In genomic region chr11:86751010-86751409, GRCm38 (mm10) we compare ENCODE assay signal across 29 mouse cellular contexts. TPM values are rescaled to one million over a fixed set of nuclear protein-coding genes. Genes with fewer than 3 reads are reported as not detected.
DNase-seq lines count a peak whose midpoint lies in the region; ATAC-seq and TF ChIP-seq lines count a peak whose summit lies in the region.
"Had no signal": no experiment of that assay in that cellular context is flagged by ENCODE, and none has a peak within 500 bp of the region (broad histone marks: within the 10 kb centered on the region; RNA-seq: fewer than 3 reads in every experiment).

No protein-coding gene starts in this region.

- H3K9ac ChIP-seq in heart, embryonic 11.5 days (ENCODE audit: low read depth, low read length): no peak overlapping the region
- 0 out of 2 replicates have a peak overlapping the region, but pooled peaks have one; percentile 24 for H3K9ac ChIP-seq in liver, embryonic 14.5 days (replicated peaks)
- H3K9ac ChIP-seq: embryonic facial prominence, embryonic 15.5 days; hindbrain, embryonic 14.5 days; limb, embryonic 12.5 days had no signal

- H3K9me3 ChIP-seq in heart, embryonic 11.5 days (replicated peaks; ENCODE audit: control insufficient read depth, low read length): no peaks in the 10 kb centered on the region
- no peaks in the 10 kb centered on the region for H3K9me3 ChIP-seq in megakaryocyte, embryonic 14.5 days
- no peaks in the 10 kb centered on the region for H3K9me3 ChIP-seq in liver, embryonic 14.5 days (ENCODE audit: control insufficient read depth, low read length)
- H3K9me3 ChIP-seq: embryonic facial prominence, embryonic 10.5 days; embryonic facial prominence, embryonic 15.5 days; limb, embryonic 12.5 days had no signal

- no peak for TF ChIP-seq CTCF in liver, embryonic 14.5 days (IDR thresholded peaks at IDR 0.05; ENCODE audit: low read depth)

- WGBS in heart, embryonic 11.5 days (ENCODE audit: insufficient replicate concordance): 94% methylated on average over 1 of the region's 1 CpGs
- 66% methylated on average over 1 of the region's 1 CpGs for WGBS in liver, embryonic 14.5 days (ENCODE audit: insufficient replicate concordance)

- no peak overlapping the region for H3K4me2 ChIP-seq in heart, embryonic 11.5 days
- H3K4me2 ChIP-seq in liver, embryonic 14.5 days (ENCODE audit: low read depth): peak overlapping the region; percentile 37
- H3K4me2 ChIP-seq: embryonic facial prominence, embryonic 15.5 days; hindbrain, embryonic 14.5 days; limb, embryonic 12.5 days; midbrain, embryonic 11.5 days had no signal

- H3K27ac ChIP-seq in heart, embryonic 11.5 days (ENCODE audit: low read depth, low read length): no peak overlapping the region
- H3K27ac ChIP-seq in liver, embryonic 14.5 days: peak overlapping the region; percentile 66
- H3K27ac ChIP-seq: embryonic facial prominence, embryonic 10.5 days; embryonic facial prominence, embryonic 15.5 days; hindbrain, embryonic 14.5 days; layer of hippocampus, adult 2 months; left cerebral cortex, adult 2 months; limb, embryonic 12.5 days had no signal

- no peak for ATAC-seq in heart, embryonic 11.5 days (replicated peaks; ENCODE audit: insufficient number of reproducible peaks, low FRiP score, low TSS enrichment)
- ATAC-seq in megakaryocyte, adult 5-6 weeks (ENCODE audit: poor library complexity, severe bottlenecking): no peak
- ATAC-seq in liver, embryonic 14.5 days (ENCODE audit: insufficient read depth): peak; percentile 54; the same call in 1 of the 2 replicates
- ATAC-seq: CD4-positive, CD25-positive, alpha-beta regulatory T cell, adult 4 months; forebrain, embryonic 14.5 days; intestine, postnatal 0 days; lung, postnatal 0 days; midbrain, embryonic 16.5 days had no signal

- H3K4me1 ChIP-seq in heart, embryonic 11.5 days (ENCODE audit: control insufficient read depth, insufficient read depth, low read length): peaks cover 27% of the 10 kb centered on the region
- peaks cover 85% of the 10 kb centered on the region for H3K4me1 ChIP-seq in megakaryocyte, embryonic 14.5 days
- H3K4me1 ChIP-seq in liver, embryonic 14.5 days (replicated peaks; ENCODE audit: control insufficient read depth in 2 of 2, insufficient read depth in 2 of 2, low read length in 1 of 2): peaks cover 45 to 70% of the 10 kb centered on the region in 2 experiments

- H3K4me3 ChIP-seq in heart, embryonic 11.5 days (ENCODE audit: low read depth, low read length): no peak overlapping the region
- H3K4me3 ChIP-seq in megakaryocyte, embryonic 14.5 days (replicated peaks): peak overlapping the region; percentile 16
- H3K4me3 ChIP-seq in liver, embryonic 14.5 days (ENCODE audit: insufficient read depth in 1 of 2, low read depth in 2 of 2, low read length in 2 of 2): no peak overlapping the region
- H3K4me3 ChIP-seq: embryonic facial prominence, embryonic 10.5 days; embryonic facial prominence, embryonic 15.5 days; heart, adult 2 months; layer of hippocampus, adult 2 months; left cerebral cortex, adult 2 months; limb, embryonic 12.5 days had no signal

- H3K36me3 ChIP-seq in heart, embryonic 11.5 days (ENCODE audit: control insufficient read depth, insufficient read depth, low read length): peaks cover 2% of the 10 kb centered on the region; the same call in 1 of the 2 replicates
- peaks cover 38% of the 10 kb centered on the region for H3K36me3 ChIP-seq in megakaryocyte, embryonic 14.5 days (replicated peaks; ENCODE audit: low read length)
- peaks cover 11% of the 10 kb centered on the region for H3K36me3 ChIP-seq in liver, embryonic 14.5 days (replicated peaks; ENCODE audit: control insufficient read depth, insufficient read depth, low read depth)
- H3K36me3 ChIP-seq: embryonic facial prominence, embryonic 15.5 days had no signal

- TF ChIP-seq EP300 in liver, embryonic 14.5 days (IDR thresholded peaks at IDR 0.05; ENCODE audit: low read depth): no peak

- no peaks in the 10 kb centered on the region for H3K27me3 ChIP-seq in heart, embryonic 11.5 days (ENCODE audit: control insufficient read depth, insufficient read depth, low read length)
- H3K27me3 ChIP-seq in megakaryocyte, embryonic 14.5 days (replicated peaks): no peaks in the 10 kb centered on the region
- no peaks in the 10 kb centered on the region for H3K27me3 ChIP-seq in liver, embryonic 14.5 days (ENCODE audit: control insufficient read depth, insufficient read depth, low read length)
- H3K27me3 ChIP-seq: embryonic facial prominence, embryonic 15.5 days; limb, embryonic 12.5 days had no signal

- peak; percentile 22 for DNase-seq in heart, adult 11 months
- DNase-seq in liver, embryonic 14.5 days (ENCODE audit: low read depth in 3 of 3, low spot score in 3 of 3): no peak
- DNase-seq in urinary bladder, postnatal 36 days (ENCODE audit: low spot score in 2 of 2): no peak
- DNase-seq in lung, postnatal 14 days: no peak
- DNase-seq: adrenal gland, postnatal 25 days; gastrocnemius, postnatal 36 days; heart, adult 2 months; heart, postnatal 36 days; kidney, postnatal 14 days; lung, adult 18-20 months; right cerebral cortex, postnatal 25 days; spleen, adult 18-20 months; thymus, adult 2 months; thymus, postnatal 36 days had no signal

RNA-seq across cellular contexts. Expression of gene Cltc, which starts 6.4 kb away (rescaled TPM):
- polyA plus RNA-seq in heart, embryonic 11.5 days (2014; fragmentation: Nextera tagmentation; extraction: Ambion mirVana): 186 and 228 TPM in 2 replicates
- polyA plus RNA-seq in megakaryocyte, embryonic 14.5 days (2012; ENCODE audit: insufficient read depth, low replicate concordance): 8.7 and 11.1 TPM in 2 replicates
- 272 and 311 TPM in 2 replicates for total RNA-seq in megakaryocyte, adult 5-6 weeks (2015)
- 184 and 190 TPM in 2 replicates for total RNA-seq in megakaryocyte, adult 5-6 weeks (2017)
- polyA plus RNA-seq in liver, embryonic 14.5 days (2012; rRNA removed): 66.9 and 70.0 TPM in 2 replicates
- polyA plus RNA-seq in liver, embryonic 14.5 days (2014; fragmentation: Nextera tagmentation; extraction: Ambion mirVana): 95.9 and 109 TPM in 2 replicates

RNA-seq across cellular contexts. Expression of gene Dhx40, which starts 56.5 kb away (rescaled TPM):
- 15.0 and 16.9 TPM in 2 replicates for polyA plus RNA-seq in heart, embryonic 11.5 days (2014; fragmentation: Nextera tagmentation; extraction: Ambion mirVana)
- polyA plus RNA-seq in megakaryocyte, embryonic 14.5 days (2012; ENCODE audit: insufficient read depth, low replicate concordance): 1.1 and 2.2 TPM in 2 replicates
- 36.4 and 38.1 TPM in 2 replicates for total RNA-seq in megakaryocyte, adult 5-6 weeks (2015)
- 42.5 and 42.8 TPM in 2 replicates for total RNA-seq in megakaryocyte, adult 5-6 weeks (2017)
- polyA plus RNA-seq in liver, embryonic 14.5 days (2012; rRNA removed): 2.5 and 3.9 TPM in 2 replicates
- polyA plus RNA-seq in liver, embryonic 14.5 days (2014; fragmentation: Nextera tagmentation; extraction: Ambion mirVana): 8.0 and 8.2 TPM in 2 replicates
